Mouse (Mus musculus): Measurements from ENCODE around the gene Tcp10a. TPM values are rescaled to one million over a fixed set of nuclear protein-coding genes. Genes with fewer than 3 reads are reported as not detected.

The Tcp10a gene
- polyA plus RNA-seq, 1 experiment from 2014 or later = not detected

Other genes starting within 250 kb of the Tcp10a start
- gene Rps6ka2, start 154.5 kb upstream of the Tcp10a start, polyA plus RNA-seq (2015; fragmentation: Nextera tagmentation; extraction: Ambion mirVana) = 1.1 and 1.6 TPM in 2 replicates
- gene Ttll2, start 28.1 kb downstream of the Tcp10a start, polyA plus RNA-seq (2015; fragmentation: Nextera tagmentation; extraction: Ambion mirVana) = 0.07 and 0.12 TPM in 2 replicates
- gene Gm49630, start 47.3 kb downstream of the Tcp10a start, polyA plus RNA-seq (2015; fragmentation: Nextera tagmentation; extraction: Ambion mirVana) = not detected in 2 replicates
- 0.65 and 0.74 TPM in 2 replicates for gene Unc93a2, start 60.8 kb downstream of the Tcp10a start, polyA plus RNA-seq (2015; fragmentation: Nextera tagmentation; extraction: Ambion mirVana)